Mouse (Mus musculus): ENCODE data around the gene Cldn6.

Cldn6 gene

DNA sequence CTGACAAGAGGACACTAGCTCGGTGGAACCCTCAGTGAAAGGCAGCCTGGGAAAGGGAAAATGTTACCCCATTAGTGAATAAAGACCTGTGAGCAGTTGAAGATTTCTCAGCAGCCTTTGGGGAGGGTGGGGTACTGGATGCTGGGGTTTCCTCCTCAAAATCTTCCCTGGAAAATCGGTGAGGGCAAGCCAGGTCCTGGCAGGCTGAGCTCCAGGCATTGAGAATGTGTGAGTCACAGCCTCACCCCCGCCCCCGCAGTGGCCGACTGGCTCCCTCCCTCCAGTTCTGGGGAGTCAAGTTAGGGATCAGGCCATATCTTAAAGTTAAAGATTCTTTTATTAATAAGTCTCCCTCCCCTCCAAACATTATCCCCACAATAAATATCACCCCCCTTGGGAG, 3.9 kb upstream of the Cldn6 start:
- no peak for DNase-seq (ENCODE audit: low spot score)

GRCm38 (mm10) chr17:23675564-23676281, 3.3 kb upstream of the Cldn6 start:
- peak; percentile 54 for DNase-seq (ENCODE audit: low spot score)

- peak; percentile 46 for DNase-seq (ENCODE audit: low spot score)
Measured at GRCm38 (mm10) chr17:23676473-23677031, 2.5 kb upstream of the Cldn6 start.

DNA sequence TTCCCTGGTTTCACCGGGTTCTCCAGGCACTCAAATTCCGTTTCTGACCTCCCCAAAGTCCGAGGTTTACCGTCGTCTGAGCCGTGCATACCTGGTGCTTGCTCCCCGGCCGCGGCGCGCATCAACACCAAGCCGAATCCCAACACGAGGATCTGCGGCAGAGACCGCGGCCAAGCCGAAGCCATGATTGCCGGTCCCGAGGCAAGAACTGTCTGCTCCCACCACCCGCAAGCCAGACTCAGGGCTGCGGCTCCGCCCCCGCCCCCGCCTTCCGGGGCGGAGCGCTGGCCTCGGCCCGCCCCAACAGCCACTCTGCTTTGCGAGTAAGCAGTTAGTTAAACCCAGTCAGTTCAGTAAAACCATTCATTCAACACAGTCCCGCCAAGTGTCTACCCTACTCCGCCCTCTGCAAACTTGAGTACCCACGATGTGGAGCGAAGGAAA, 1.8 kb upstream of the Cldn6 start, which contains the start of gene Tnfrsf12a:
TSS of gene Tnfrsf12a (minus strand) at position 233 of the 444 bp plus-strand sequence.
- DNase-seq (ENCODE audit: low spot score), result peak; percentile 89

DNA sequence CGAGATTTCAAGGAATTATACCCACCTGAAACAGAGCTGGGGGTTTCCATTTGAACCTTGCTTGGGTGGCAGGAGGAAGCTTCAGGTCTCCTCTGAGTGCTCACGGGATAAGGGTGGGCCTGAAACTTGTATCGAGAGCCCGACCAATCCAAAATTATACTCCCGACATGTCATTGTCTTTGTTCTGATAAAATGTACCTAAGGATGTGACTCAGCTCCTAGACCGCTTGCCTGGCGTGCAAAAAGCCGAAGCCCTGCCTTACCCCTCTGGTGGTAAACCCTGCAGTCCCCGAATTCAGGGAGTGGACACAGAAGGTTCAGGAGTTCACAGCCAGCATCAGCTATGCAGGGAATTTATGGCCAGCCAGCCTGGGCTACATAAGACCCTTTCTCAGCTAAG, 1.3 kb downstream of the Cldn6 start:
- no peak for DNase-seq (ENCODE audit: low spot score)

DNA sequence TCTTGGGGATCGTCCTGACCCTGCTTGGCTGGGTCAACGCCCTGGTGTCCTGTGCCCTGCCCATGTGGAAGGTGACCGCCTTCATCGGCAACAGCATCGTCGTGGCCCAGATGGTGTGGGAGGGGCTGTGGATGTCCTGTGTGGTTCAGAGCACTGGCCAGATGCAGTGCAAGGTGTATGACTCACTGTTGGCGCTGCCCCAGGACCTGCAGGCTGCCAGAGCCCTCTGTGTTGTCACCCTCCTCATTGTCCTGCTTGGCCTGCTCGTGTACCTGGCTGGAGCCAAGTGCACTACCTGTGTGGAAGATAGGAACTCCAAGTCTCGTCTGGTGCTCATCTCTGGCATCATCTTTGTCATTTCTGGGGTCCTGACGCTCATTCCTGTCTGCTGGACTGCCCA, 2.0 kb downstream of the Cldn6 start:
- no peak for DNase-seq (ENCODE audit: low spot score)

DNA sequence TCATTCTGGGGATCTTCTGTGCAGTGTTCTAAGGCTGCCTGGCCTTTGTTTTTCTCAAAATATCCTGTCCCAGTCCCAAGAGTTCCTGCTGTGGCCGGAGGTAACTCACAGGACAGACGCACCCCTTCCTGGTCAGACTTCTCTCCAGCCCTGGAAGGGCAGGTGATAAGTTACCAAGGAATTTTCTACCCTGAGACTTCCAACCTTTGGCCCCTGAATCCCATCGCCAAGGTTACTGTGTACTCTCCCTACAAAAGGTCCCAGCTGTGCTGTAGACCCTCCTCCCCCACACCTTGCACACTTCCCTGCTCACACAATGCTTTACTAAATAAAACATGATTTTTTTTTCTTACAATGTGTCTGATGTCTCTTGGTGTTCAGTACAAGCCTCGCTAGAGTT, 3.0 kb downstream of the Cldn6 start:
- peak; percentile 81 for DNase-seq (ENCODE audit: low spot score)

DNA sequence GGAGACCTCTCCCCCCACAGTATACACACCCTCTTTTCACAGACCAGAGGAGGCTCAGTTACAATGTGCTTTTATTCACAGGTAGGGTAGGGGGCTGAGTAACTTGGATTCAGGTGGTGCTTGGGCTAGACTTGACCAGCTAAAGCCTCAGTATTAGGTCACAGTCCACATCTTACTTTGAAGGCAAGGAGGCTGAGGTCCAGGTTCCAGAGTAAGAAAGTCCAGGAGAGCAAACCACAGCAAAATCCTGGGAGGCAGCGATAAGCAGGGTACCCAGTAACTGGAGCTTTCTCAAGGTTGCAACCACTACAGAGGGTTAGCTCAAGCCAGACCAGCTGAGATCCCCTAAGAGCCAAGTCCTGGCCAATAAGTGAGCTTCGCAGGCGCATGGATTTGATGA, 3.5 kb downstream of the Cldn6 start:
- peak; percentile 50 for DNase-seq (ENCODE audit: low spot score)

DNA sequence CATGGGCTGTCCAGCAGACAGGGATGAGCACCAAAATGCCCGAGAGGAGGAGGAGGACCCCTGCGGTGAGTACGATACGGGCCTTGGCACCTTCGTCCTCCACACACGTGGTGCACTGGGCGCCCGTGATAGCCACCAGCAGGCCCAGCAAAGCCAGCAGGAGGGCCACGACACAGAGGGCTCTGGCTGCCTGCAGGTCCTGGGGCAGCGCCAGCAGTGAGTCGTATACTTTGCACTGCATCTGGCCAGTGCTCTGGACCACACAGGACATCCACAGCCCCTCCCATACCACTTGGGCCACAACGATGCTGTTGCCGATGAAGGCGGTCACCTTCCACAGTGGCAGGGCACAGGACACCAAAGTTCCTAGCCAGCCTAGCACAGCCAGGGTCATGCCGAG, 4.2 kb downstream of the Cldn6 start:
- no peak for DNase-seq (ENCODE audit: low spot score)

DNA sequence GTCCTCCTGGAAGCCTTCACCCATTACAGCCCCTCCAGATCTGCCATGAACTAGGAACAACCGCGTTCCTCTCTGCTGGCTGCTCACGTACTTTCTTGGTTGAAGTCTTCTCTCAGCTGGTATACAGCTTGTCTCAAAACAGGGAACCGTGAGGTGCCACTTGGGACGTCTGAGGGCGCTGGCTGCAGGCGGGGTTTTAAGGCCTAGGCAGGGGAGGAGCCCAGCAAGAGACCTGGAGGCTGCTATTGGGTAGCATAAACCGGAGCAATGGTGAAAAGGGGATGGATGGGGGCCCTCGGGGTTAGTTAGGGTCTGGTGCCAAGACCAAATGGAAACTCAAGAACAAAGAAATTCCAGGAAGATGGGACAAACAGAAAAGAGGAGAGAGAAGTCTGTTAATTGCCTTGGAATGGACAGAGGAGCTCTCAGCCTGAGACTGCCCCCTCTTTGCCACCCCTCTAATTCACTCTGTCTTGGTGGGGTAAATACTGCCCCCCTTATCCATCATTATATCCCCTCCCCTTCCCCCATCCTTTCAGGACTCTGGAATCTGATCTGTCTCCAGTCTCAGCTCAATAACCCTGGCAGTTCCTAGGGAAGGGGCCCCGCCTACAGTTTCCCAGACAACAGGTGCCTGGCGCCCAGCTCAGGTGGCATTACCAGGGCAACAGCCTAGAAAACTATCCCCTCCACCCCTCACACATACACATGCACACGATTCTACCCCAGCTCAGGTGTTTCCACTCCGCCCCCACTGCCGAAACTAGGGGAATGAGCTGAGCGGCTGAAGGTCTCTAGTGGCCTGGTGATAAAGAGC, 5.0 kb downstream of the Cldn6 start, which contains the start of gene Cldn9:
TSS of gene Cldn9 (minus strand) at position 171 of the 817 bp plus-strand sequence.
- no peak for DNase-seq (ENCODE audit: low spot score)

- DNase-seq (ENCODE audit: low spot score), result no peak
Measured at GRCm38 (mm10) chr17:23694491-23694890, 15.4 kb downstream of the Cldn6 start.

- no peak for DNase-seq (ENCODE audit: low spot score)
Measured at GRCm38 (mm10) chr17:23695801-23696200, 16.8 kb downstream of the Cldn6 start.

- peak; percentile 32 for DNase-seq (ENCODE audit: low spot score)
Measured at GRCm38 (mm10) chr17:23699131-23700077, 20.4 kb downstream of the Cldn6 start.

- peak; percentile 81 for DNase-seq (ENCODE audit: low spot score)
Measured at GRCm38 (mm10) chr17:23700079-23700478, 21.0 kb downstream of the Cldn6 start.

GRCm38 (mm10) chr17:23703301-23703700, 24.3 kb downstream of the Cldn6 start:
- DNase-seq (ENCODE audit: low spot score), result no peak

DNA sequence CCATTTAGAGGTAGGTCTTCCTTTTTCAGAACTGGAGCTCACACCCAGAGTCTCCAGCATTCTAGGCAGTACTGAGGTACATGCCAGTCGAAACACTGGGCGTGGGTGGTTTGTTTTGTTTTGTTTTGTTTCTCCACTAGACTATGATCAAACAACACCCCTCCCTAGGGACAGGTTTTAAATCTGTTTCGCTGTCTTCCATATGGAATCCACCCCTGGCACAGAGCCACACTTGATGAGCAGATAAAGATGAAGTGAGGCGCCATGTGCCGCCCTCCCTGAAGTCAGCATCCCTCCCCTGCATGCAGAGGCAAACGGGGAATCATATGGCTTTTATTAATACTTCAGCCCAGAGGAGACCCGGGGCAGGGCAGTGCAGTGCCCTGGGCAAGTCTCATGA, 25.7 kb downstream of the Cldn6 start:
- no peak for DNase-seq (ENCODE audit: low spot score)

DNA sequence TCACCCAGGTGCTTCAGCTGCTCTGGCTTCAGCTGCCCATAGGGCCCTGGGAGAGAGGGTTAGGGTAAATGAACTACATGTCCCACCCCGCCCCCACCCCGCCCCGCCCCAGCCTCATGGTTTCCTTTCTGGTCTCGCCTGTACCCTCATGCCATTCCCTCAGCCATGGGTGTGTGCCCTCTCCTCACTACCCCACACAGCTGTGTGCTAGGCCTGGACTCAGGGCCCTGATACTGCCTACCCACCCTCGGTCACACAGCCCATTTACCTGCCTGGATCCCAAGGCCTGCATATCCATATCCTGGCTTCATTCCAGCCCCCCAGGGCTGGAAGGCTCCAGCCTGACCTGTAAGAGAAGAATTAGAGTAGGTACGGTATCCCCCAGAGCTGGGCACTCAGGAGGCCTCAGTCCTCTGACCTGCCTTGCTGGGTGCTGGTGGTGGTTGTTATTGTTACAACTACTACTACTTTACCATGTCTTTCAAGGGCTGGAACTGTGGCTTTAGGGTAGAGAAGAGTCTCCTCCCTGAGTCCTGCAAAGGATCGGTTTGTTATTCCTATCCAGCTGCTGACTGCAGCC, 26.6 kb downstream of the Cldn6 start:
- no peak for DNase-seq (ENCODE audit: low spot score)

GRCm38 (mm10) chr17:23706212-23706611, 27.2 kb downstream of the Cldn6 start:
- peak; percentile 51 for DNase-seq (ENCODE audit: low spot score)

DNA sequence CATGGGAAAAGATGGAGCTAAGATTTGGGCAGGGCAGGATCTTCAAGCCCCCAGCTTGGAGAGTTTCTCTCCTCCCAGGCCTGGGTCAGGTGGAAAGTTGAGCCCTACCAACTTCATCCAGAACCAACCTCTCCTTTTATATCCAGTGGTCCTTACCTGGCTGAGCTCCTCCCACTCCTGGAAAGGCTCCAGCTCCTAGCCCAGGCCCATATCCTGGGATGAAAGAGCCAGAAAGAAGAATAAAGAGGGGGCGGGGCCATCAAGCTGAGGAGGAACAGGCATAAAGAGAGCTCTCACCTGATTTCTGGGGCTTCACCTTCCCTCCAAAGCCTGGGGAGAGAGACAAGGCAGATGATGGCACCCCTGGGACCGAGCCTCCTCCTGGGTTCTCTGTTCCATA, 38.0 kb downstream of the Cldn6 start:
- no peak for DNase-seq (ENCODE audit: low spot score)

DNA sequence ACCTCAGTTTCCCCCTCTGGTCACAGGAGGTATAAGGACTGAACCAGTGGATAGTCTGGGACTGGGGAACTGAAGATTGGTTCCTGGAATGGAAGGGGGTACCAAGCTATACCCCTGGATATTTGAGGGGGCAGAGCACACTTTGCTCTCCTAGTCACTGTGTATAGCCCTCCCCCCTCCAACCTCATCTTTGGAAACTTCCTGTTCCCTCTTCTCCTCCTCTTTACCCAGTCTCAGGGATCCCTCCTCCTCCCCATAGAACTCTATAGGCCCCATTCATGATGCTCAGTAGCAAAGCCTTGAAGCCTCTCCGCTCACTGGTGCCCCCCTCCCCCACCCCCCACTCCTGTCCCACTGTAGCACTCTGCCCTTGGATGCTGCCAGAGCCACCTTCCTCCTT, 40.4 kb downstream of the Cldn6 start:
- DNase-seq (ENCODE audit: low spot score), result no peak

DNA sequence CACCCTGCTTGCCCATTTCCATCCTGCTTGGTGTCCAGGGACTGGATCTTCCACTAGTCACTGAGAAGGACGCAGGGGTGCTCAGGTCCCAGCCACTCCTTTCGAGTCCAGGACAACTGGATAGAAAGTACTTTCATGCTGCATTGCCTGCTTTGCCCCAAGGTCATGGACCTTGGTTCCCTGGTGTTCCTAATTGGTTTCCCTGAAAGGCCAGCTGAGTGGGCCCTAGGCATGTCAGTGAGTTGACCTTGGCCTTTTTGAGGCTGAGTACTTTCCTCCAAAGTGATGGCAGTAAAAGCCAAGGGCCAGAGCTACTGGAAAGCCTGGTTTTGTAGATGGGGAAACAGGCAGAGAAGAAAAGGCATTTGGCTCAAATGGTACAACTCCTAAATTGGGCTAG, 42.8 kb downstream of the Cldn6 start:
- no peak for DNase-seq (ENCODE audit: low spot score)
